Mouse (Mus musculus) embryo, embryonic 9.5 days (tissue): ENCODE data around the gene Nbas.

Experiments used
- DNase-seq: peaks from one replicate; pipeline ENCODE4 v3.0.0-alpha.2; 2017; ENCODE audit errors: extremely low spot score

Nbas gene

DNA sequence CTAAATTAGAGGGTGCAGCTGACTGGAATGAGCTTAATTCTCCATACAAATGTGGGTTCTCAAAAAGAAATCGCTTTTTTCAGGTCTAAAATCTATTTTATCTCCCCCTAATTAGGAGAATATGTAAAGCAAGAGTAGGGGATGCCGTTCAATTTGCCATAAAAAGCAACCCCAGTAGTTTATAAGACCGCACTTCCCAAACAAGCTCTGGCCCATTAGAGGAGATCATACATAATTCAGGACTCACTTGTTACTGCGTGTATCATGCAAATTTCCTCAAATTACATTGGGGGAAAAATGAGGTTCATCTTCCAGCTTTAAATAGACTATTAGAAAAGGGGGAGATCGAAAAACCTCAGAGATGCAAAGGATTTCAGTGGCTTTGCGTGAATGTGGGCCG, 346.7 kb downstream of the Nbas start:
- no peak for DNase-seq

DNA sequence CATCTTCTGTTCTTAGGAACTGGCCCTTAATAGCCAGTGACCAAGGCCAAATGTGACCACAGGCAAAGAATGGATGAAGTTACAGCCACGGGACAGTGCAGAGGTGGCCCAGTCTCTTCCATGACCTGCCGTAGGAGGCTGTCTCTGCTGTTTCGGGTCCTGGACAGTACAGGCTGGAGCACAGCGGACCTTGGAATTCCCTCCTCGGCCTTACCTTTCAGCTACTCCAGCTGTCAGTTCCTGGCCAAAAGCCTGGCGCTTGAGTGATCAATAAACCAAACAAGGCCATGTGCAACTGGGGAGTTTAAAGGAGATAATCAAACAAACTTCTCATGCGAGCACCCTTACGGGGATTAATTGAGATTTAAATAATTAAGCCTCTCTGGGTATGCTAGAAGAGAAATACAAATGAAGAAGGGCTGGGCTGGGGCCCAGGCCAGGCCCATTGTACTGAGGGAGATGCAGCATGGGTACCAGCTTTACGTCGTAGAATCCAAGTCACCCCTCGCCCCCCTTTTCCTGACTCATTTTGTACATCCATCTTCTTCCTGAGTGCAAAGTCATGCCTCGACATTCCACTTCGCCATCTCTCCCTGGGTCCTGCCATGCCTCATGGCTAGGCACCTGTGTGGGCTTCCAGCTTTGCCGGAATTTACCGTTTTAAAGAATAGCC, 353.4 kb downstream of the Nbas start:
- no peak for DNase-seq

GRCm38 (mm10) chr12:13626803-13627706, 358.1 kb downstream of the Nbas start:
- DNase-seq = peak; percentile 17
